Mouse (Mus musculus): ENCODE data around the gene Gmeb1. TPM values are rescaled to one million over a fixed set of nuclear protein-coding genes. Genes with fewer than 3 reads are reported as not detected.
"Not testable (repeated sequence)": the region's sequence is repeated elsewhere in the genome, so short reads cannot be mapped to it uniquely, and the experiment has no call there.

Gmeb1 gene
- total and polyA plus RNA-seq, 2 experiments from 2014 or later: 10.6 to 30.5 TPM

DNA sequence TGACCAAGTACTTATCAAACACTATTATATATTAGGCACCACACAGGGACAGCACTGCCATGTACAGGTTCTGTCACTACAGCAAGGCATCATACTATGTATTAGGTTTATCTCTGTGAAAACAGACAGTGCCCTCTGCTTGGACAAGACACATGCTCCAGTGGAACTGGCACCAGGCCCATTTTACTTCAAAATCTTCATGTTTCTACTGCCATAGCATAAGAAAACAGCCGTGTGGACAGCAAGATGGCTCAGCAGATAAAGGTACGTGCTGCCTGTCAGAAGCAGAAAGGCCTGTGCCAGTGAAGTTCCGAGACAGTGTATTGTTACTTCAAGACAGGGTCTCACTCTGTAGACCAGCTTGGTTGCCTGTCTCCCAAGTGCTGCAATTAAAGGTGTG is 20.2 kb downstream of the Gmeb1 start:
- Histone ChIP-seq H3K27me3 (ENCODE audit: insufficient read depth, low read length) (no peaks in the 10 kb centered on the region), H3K27ac (ENCODE audit: low read depth, low read length) (no peak overlapping the region), H3K9me3 (ENCODE audit: low read length) (no peaks in the 10 kb centered on the region), H3K4me2 (ENCODE audit: low read depth, low read length, poor library complexity, severe bottlenecking) (no peak overlapping the region), H3K9ac (replicated peaks; ENCODE audit: low read length, poor library complexity, severe bottlenecking) (no peak overlapping the region), H3K36me3 (ENCODE audit: insufficient read depth, low read length) (peaks cover 27% of the 10 kb centered on the region), H3K4me3 (ENCODE audit: low read depth, low read length) (no peak overlapping the region), H3K4me1 (ENCODE audit: insufficient read depth, low read length) (no peaks in the 10 kb centered on the region)
- no peak for TF ChIP-seq CTCF (IDR thresholded peaks at IDR 0.05)
- WGBS: 89% methylated on average over 3 of the region's 3 CpGs
- ATAC-seq (ENCODE audit: low FRiP score): no peak
- DNase-seq (ENCODE audit: low spot score): no peak

DNA sequence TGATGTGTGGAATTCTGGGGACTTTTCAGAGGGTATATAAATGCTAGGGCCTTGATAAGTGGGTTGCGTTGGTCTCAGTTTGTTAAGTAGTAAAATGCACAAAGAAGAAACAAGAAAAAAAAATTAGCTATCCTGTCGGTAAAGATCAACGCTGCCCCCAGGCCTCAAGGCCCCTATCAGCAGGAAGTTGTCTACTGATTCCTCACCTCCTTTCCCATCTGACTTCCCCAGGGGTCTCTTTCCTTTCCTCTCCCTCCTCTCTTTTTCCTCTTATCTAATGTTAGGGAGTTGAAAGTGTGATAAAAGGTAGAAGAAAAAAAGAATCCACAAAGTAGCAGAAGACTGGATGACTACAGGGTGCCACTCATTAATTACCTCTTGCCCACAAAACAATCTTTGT is 21.0 kb downstream of the Gmeb1 start:
- no peaks in the 10 kb centered on the region for H3K9me3 ChIP-seq (ENCODE audit: low read length)
- H3K36me3 ChIP-seq (ENCODE audit: insufficient read depth, low read length): peaks cover 32% of the 10 kb centered on the region
- no peak overlapping the region for H3K4me2 ChIP-seq (ENCODE audit: low read depth, low read length, poor library complexity, severe bottlenecking)
- H3K27ac ChIP-seq (ENCODE audit: low read depth, low read length): no peak overlapping the region
- no peaks in the 10 kb centered on the region for H3K4me1 ChIP-seq (ENCODE audit: insufficient read depth, low read length)
- WGBS: 89% methylated on average over 3 of the region's 3 CpGs
- ATAC-seq (ENCODE audit: low FRiP score) (no peak), DNase-seq (ENCODE audit: low spot score) (no peak)
- TF ChIP-seq CTCF (IDR thresholded peaks at IDR 0.05): no peak
- no peak overlapping the region for H3K4me3 ChIP-seq (ENCODE audit: low read depth, low read length)
- no peak overlapping the region for H3K9ac ChIP-seq (replicated peaks; ENCODE audit: low read length, poor library complexity, severe bottlenecking)
- no peaks in the 10 kb centered on the region for H3K27me3 ChIP-seq (ENCODE audit: insufficient read depth, low read length)

DNA sequence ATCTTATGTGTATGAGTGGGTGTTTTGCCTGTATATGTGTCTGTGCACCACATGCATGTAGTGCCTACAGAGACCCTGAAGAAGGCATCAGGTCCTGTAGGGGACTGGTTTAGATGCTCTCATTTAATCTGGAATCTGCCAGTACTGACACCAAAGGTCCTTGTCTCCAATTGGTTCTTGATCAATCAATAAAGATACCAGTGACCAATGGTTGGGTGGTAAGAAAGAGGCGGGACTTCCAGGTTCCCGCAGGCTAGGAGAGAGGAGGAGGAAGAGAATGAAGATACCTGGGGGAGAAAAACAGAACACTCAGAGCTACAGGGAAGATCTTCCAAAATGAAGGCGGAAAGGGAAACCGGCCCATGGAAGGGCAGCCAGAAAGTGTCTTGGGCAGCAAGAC is 23.0 kb downstream of the Gmeb1 start:
- Histone ChIP-seq H3K4me1 (ENCODE audit: insufficient read depth, low read length) (no peaks in the 10 kb centered on the region), H3K4me2 (ENCODE audit: low read depth, low read length, poor library complexity, severe bottlenecking) (no peak overlapping the region), H3K4me3 (ENCODE audit: low read depth, low read length) (no peak overlapping the region), H3K9ac (replicated peaks; ENCODE audit: low read length, poor library complexity, severe bottlenecking) (no peak overlapping the region), H3K36me3 (ENCODE audit: insufficient read depth, low read length) (peaks cover 38% of the 10 kb centered on the region), H3K27ac (ENCODE audit: low read depth, low read length) (no peak overlapping the region), H3K27me3 (ENCODE audit: insufficient read depth, low read length) (no peaks in the 10 kb centered on the region), H3K9me3 (ENCODE audit: low read length) (no peaks in the 10 kb centered on the region)
- ATAC-seq (ENCODE audit: low FRiP score) (no peak), DNase-seq (ENCODE audit: low spot score) (no peak)
- TF ChIP-seq CTCF (IDR thresholded peaks at IDR 0.05): no peak
- WGBS: 91% methylated on average over 4 of the region's 4 CpGs

DNA sequence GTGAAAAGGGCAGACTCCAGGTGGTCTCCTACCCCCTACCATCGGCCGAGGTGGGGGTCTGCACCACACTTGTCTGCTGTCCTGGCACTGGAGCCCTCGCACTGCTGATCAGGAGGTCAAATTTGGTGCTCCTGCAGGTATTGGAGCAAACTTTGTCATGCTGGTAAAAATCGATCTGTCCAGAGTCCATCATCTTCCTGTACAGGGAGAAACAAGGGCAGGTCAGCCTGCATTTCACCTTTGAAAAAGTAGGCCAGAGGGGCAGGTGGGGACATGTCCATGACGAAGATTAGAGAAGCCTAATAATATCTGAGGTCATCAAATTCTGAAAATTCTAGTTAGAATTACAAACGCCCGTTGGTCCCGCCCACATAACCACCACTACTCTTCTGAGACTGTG is 26.7 kb downstream of the Gmeb1 start:
- peaks cover 41% of the 10 kb centered on the region for H3K36me3 ChIP-seq (ENCODE audit: insufficient read depth, low read length)
- no peak overlapping the region for H3K27ac ChIP-seq (ENCODE audit: low read depth, low read length)
- no peaks in the 10 kb centered on the region for H3K4me1 ChIP-seq (ENCODE audit: insufficient read depth, low read length)
- no peak overlapping the region for H3K4me3 ChIP-seq (ENCODE audit: low read depth, low read length)
- no peaks in the 10 kb centered on the region for H3K27me3 ChIP-seq (ENCODE audit: insufficient read depth, low read length)
- H3K9me3 ChIP-seq (ENCODE audit: low read length): no peaks in the 10 kb centered on the region
- H3K9ac ChIP-seq (replicated peaks; ENCODE audit: low read length, poor library complexity, severe bottlenecking): no peak overlapping the region
- no peak for TF ChIP-seq CTCF (IDR thresholded peaks at IDR 0.05)
- no peak overlapping the region for H3K4me2 ChIP-seq (ENCODE audit: low read depth, low read length, poor library complexity, severe bottlenecking)
- DNase-seq (ENCODE audit: low spot score): no peak
- 95% methylated on average over 8 of the region's 8 CpGs for WGBS
- ATAC-seq (ENCODE audit: low FRiP score): no peak

DNA sequence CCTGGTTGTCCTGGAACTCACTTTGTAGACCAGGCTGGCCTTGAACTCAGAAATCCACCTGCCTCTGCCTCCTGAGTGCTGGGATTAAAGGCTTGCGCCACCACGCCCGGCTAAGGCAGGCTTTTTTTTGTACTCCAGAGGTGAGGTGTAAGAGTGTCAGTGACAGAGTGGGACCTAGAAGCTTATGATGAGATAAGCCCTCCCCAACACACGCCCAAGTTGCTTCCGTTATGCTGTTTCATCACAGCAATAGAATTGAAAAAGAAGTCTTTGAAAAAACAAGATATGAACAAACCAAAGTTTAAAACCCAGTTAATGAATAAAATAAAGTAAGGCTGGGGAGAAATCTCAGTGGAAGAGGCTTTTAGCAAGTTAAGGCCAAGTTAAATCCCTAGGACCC is 31.0 kb downstream of the Gmeb1 start:
- H3K36me3 ChIP-seq (ENCODE audit: insufficient read depth, low read length): peaks cover 53% of the 10 kb centered on the region
- no peak overlapping the region for H3K4me2 ChIP-seq (ENCODE audit: low read depth, low read length, poor library complexity, severe bottlenecking)
- DNase-seq (ENCODE audit: low spot score) (no peak), ATAC-seq (ENCODE audit: low FRiP score) (no peak)
- whole genome bisulfite sequencing: over 99% methylated on average over 5 of the region's 5 CpGs
- no peak overlapping the region for H3K4me3 ChIP-seq (ENCODE audit: low read depth, low read length)
- no peak for TF ChIP-seq CTCF (IDR thresholded peaks at IDR 0.05)
- H3K27me3 ChIP-seq (ENCODE audit: insufficient read depth, low read length): no peaks in the 10 kb centered on the region
- H3K9ac ChIP-seq (replicated peaks; ENCODE audit: low read length, poor library complexity, severe bottlenecking): no peak overlapping the region
- no peak overlapping the region for H3K27ac ChIP-seq (ENCODE audit: low read depth, low read length)
- no peaks in the 10 kb centered on the region for H3K4me1 ChIP-seq (ENCODE audit: insufficient read depth, low read length)
- H3K9me3 ChIP-seq (ENCODE audit: low read length): no peaks in the 10 kb centered on the region

DNA sequence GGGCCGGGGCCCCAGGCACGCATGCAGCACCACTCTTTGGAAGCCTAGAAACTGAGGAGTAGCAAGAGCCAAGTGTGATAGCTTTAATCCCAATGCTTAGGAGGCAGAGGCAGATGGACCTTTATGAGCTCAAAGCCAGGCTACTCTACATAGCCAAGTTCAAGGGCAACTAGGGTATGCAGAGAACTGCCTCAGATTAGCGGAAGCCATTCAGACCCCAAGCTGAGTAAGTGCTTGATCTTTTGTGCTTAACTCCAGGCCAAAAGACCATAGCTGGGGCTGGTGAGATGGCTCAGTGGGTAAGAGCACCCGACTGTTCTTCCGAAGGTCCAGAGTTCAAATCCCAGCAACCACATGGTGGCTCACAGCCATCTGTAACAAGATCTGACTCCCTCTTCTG is 39.4 kb downstream of the Gmeb1 start:
- H3K9ac ChIP-seq (replicated peaks; ENCODE audit: low read length, poor library complexity, severe bottlenecking); H3K4me1 ChIP-seq (ENCODE audit: insufficient read depth, low read length); H3K9me3 ChIP-seq (ENCODE audit: low read length); ATAC-seq (ENCODE audit: low FRiP score); DNase-seq (ENCODE audit: low spot score); H3K4me3 ChIP-seq (ENCODE audit: low read depth, low read length); H3K4me2 ChIP-seq (ENCODE audit: low read depth, low read length, poor library complexity, severe bottlenecking); H3K27ac ChIP-seq (ENCODE audit: low read depth, low read length); H3K27me3 ChIP-seq (ENCODE audit: insufficient read depth, low read length): not testable (repeated sequence)
- H3K36me3 ChIP-seq (ENCODE audit: insufficient read depth, low read length): peaks cover 29% of the 10 kb centered on the region
- 98% methylated on average over 5 of the region's 5 CpGs for WGBS

DNA sequence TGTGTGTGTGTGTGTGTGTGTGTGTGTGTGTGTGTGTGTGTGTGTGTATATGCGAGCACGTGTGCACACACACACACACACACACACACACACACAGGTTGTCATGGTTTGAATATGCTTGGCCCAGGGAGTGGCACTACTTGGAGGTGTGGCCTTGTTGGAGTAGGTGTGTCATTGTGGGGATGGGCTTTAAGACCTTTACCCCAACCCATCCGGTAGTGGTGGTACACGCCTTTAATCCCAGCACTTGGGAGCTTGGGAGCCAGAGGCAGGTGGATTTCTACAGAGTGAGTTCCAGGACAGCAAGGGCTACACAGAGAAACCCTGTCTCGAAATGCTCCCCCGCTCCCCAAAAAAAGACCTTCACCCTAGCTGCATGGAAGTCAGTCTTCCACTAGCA is 43.0 kb downstream of the Gmeb1 start:
- not testable (repeated sequence) for H3K4me2 ChIP-seq (ENCODE audit: low read depth, low read length, poor library complexity, severe bottlenecking); H3K9ac ChIP-seq (replicated peaks; ENCODE audit: low read length, poor library complexity, severe bottlenecking); H3K36me3 ChIP-seq (ENCODE audit: insufficient read depth, low read length); DNase-seq (ENCODE audit: low spot score); H3K9me3 ChIP-seq (ENCODE audit: low read length); H3K27me3 ChIP-seq (ENCODE audit: insufficient read depth, low read length); ATAC-seq (ENCODE audit: low FRiP score); H3K4me1 ChIP-seq (ENCODE audit: insufficient read depth, low read length); H3K27ac ChIP-seq (ENCODE audit: low read depth, low read length); H3K4me3 ChIP-seq (ENCODE audit: low read depth, low read length)
- 84% methylated on average over 5 of the region's 6 CpGs for WGBS

Data from midbrain, postnatal 0 days (tissue).